Comparison of ENCODE assay signal across 10 mouse cellular contexts in genomic region chr1:131690435-131690834, GRCm38 (mm10). TPM values are rescaled to one million over a fixed set of nuclear protein-coding genes. Genes with fewer than 3 reads are reported as not detected.
DNase-seq lines count a peak whose midpoint lies in the region; ATAC-seq and TF ChIP-seq lines count a peak whose summit lies in the region.
"Had no signal": no experiment of that assay in that cellular context is flagged by ENCODE, and none has a peak within 500 bp of the region (broad histone marks: within the 10 kb centered on the region; RNA-seq: fewer than 3 reads in every experiment).

No protein-coding gene starts in this region.

- 0 out of 2 replicates have a peak overlapping the region, but pooled peaks have one; percentile 8 for H3K9ac ChIP-seq in kidney, embryonic 14.5 days (ENCODE audit: low read depth, low read length)
- H3K9ac ChIP-seq in forebrain, postnatal 0 days = no peak overlapping the region
- H3K9ac ChIP-seq: neural tube, embryonic 12.5 days had no signal

- no peaks in the 10 kb centered on the region for H3K36me3 ChIP-seq in kidney, embryonic 14.5 days (ENCODE audit: control insufficient read depth, insufficient read depth, low read length)
- H3K36me3 ChIP-seq in forebrain, postnatal 0 days (ENCODE audit: insufficient read depth) = no peaks in the 10 kb centered on the region
- H3K36me3 ChIP-seq: neural tube, embryonic 12.5 days had no signal

- H3K4me3 ChIP-seq in kidney, embryonic 14.5 days (ENCODE audit: low read length) = no peak overlapping the region
- H3K4me3 ChIP-seq in forebrain, postnatal 0 days (ENCODE audit: low read depth, low read length) = no peak overlapping the region
- H3K4me3 ChIP-seq: neural tube, embryonic 12.5 days had no signal

- 0 out of 2 replicates have a peak, but pooled peaks have one; percentile 66 for ATAC-seq in kidney, embryonic 14.5 days (ENCODE audit: low FRiP score, low TSS enrichment)
- no peak for ATAC-seq in forebrain, postnatal 0 days

- H3K4me2 ChIP-seq in kidney, embryonic 14.5 days (replicated peaks; ENCODE audit: low read depth, low read length) = no peak overlapping the region
- H3K4me2 ChIP-seq in forebrain, postnatal 0 days (ENCODE audit: low read depth) = no peak overlapping the region
- H3K4me2 ChIP-seq: neural tube, embryonic 12.5 days had no signal

- no peak overlapping the region for H3K27ac ChIP-seq in kidney, embryonic 14.5 days (ENCODE audit: low read depth, low read length)
- no peak overlapping the region for H3K27ac ChIP-seq in forebrain, postnatal 0 days (ENCODE audit: low read depth, low read length)
- H3K27ac ChIP-seq: neural tube, embryonic 12.5 days had no signal

- WGBS in kidney, embryonic 14.5 days = 61% methylated on average over 3 of the region's 3 CpGs
- WGBS in forebrain, postnatal 0 days = 72% methylated on average over 3 of the region's 3 CpGs

- no peak for DNase-seq in kidney, adult 9 months
- peak; percentile 57 for DNase-seq in gastrocnemius, postnatal 10 days
- peak; percentile 63 for DNase-seq in kidney, postnatal 10 days
- peak; percentile 15 for DNase-seq in ovary, postnatal 10 days (ENCODE audit: low spot score)
- DNase-seq in embryo, embryonic 10.5 days (ENCODE audit: low spot score) = no peak
- no peak for DNase-seq in forebrain, postnatal 0 days
- no peak for DNase-seq in thymus, postnatal 14 days

- H3K4me1 ChIP-seq in kidney, embryonic 14.5 days (ENCODE audit: control insufficient read depth, insufficient read depth, low read length) = no peaks in the 10 kb centered on the region
- H3K4me1 ChIP-seq in forebrain, postnatal 0 days (ENCODE audit: insufficient read depth) = no peaks in the 10 kb centered on the region
- H3K4me1 ChIP-seq: neural tube, embryonic 12.5 days had no signal

- no peaks in the 10 kb centered on the region for H3K27me3 ChIP-seq in kidney, embryonic 14.5 days (ENCODE audit: control insufficient read depth, insufficient read depth, low read length)
- no peaks in the 10 kb centered on the region for H3K27me3 ChIP-seq in forebrain, postnatal 0 days (ENCODE audit: insufficient read depth, low read length)
- H3K27me3 ChIP-seq: neural tube, embryonic 12.5 days had no signal

- TF ChIP-seq CTCF in forebrain, postnatal 0 days (IDR thresholded peaks at IDR 0.05; ENCODE audit: low read depth) = no peak

- H3K9me3 ChIP-seq in kidney, embryonic 14.5 days (ENCODE audit: control insufficient read depth, low read length) = no peaks in the 10 kb centered on the region
- H3K9me3 ChIP-seq in forebrain, postnatal 0 days (ENCODE audit: low read length) = no peaks in the 10 kb centered on the region
- H3K9me3 ChIP-seq: neural tube, embryonic 12.5 days had no signal

RNA-seq across cellular contexts. Expression of gene Rab7b, which starts 1.9 kb away (rescaled TPM):
- 1.4 and 2.1 TPM in 2 replicates for polyA plus RNA-seq in kidney, embryonic 14.5 days (2014; fragmentation: Nextera tagmentation; extraction: Ambion mirVana)
- 1 to 10 TPM; 6.3 to 9.2 TPM for total RNA-seq in gastrocnemius, postnatal 10 days (2021)
- total RNA-seq in forebrain, postnatal 0 days (2014; rRNA removed) = 0.29 and 0.85 TPM in 2 replicates
- 1.3 and 1.9 TPM in 2 replicates for polyA plus RNA-seq in forebrain, postnatal 0 days (2015; fragmentation: Nextera tagmentation; extraction: Ambion mirVana)

RNA-seq across cellular contexts. Expression of gene Ctse, which starts 52.3 kb away (rescaled TPM):
- polyA plus RNA-seq in kidney, embryonic 14.5 days (2014; fragmentation: Nextera tagmentation; extraction: Ambion mirVana) = 5.9 and 9.9 TPM in 2 replicates
- 1 to 10 TPM in 1 of 2 experiments, under 1 TPM in 1; 0.56 to 4.4 TPM for total RNA-seq in gastrocnemius, postnatal 10 days (2021)
- total RNA-seq in forebrain, postnatal 0 days (2014; rRNA removed) = 0.23 and 0.57 TPM in 2 replicates
- polyA plus RNA-seq in forebrain, postnatal 0 days (2015; fragmentation: Nextera tagmentation; extraction: Ambion mirVana) = 0.08 TPM in 1 of 2 replicates, not detected in the other
- polyA plus RNA-seq: heart, embryonic 14.5 days had no signal

RNA-seq across cellular contexts. Expression of gene Slc26a9, which starts 53.4 kb away (rescaled TPM):
- polyA plus RNA-seq in kidney, embryonic 14.5 days (2014; fragmentation: Nextera tagmentation; extraction: Ambion mirVana) = 0.33 and 0.62 TPM in 2 replicates
- not detected for total RNA-seq in gastrocnemius, postnatal 10 days (2021)
- total RNA-seq in forebrain, postnatal 0 days (2014; rRNA removed) = 0.08 and 0.67 TPM in 2 replicates
- 0.09 and 0.15 TPM in 2 replicates for polyA plus RNA-seq in forebrain, postnatal 0 days (2015; fragmentation: Nextera tagmentation; extraction: Ambion mirVana)
- polyA plus RNA-seq: neural tube, embryonic 12.5 days had no signal

Comparison
In these comparisons a context has a peak if more than half of its experiments do, and no peak if none do; other contexts are left out.
1. DNase-seq: peak in gastrocnemius, postnatal 10 days (single experiment), kidney, postnatal 10 days (single experiment) and ovary, postnatal 10 days (single experiment); none in kidney, adult 9 months (single experiment), embryo, embryonic 10.5 days (single experiment), forebrain, postnatal 0 days (single experiment) and thymus, postnatal 14 days (single experiment).